Mouse (Mus musculus) hindbrain, embryonic 11.5 days (tissue): ENCODE measurements around the gene Pum1. TPM values are rescaled to one million over a fixed set of nuclear protein-coding genes. Genes with fewer than 3 reads are reported as not detected.
"Not testable (repeated sequence)": the region's sequence is repeated elsewhere in the genome, so short reads cannot be mapped to it uniquely, and the experiment has no call there.

Source experiments
- ATAC-seq: fragments of 200-750 bp; cut with Nextera tagmentation; 2 replicates; pipeline ENCODE4 v1.8.0; 2017; ENCODE audit warnings: mild to moderate bottlenecking, moderate TSS enrichment, moderate library complexity; ENCODE audit not compliant: low FRiP score
- DNase-seq: peaks from one replicate; pipeline ENCODE4 v3.0.0-alpha.2; 2015; ENCODE audit warnings: low spot score
- H3K27ac ChIP-seq: fragments of 300-500 bp; sonication (generic); 2 replicates; pipeline ENCODE4 v1.5.1; 2014; ENCODE audit warnings: mild to moderate bottlenecking, low read depth, low read length
- H3K27me3 ChIP-seq: fragments of 300-500 bp; sonication (generic); 2 replicates; pipeline ENCODE4 v1.6.1; 2014; ENCODE audit warnings: mild to moderate bottlenecking, low read length, moderate library complexity, mixed read lengths; ENCODE audit not compliant: control insufficient read depth, insufficient read depth
- H3K36me3 ChIP-seq: fragments of 300-500 bp; sonication (generic); 2 replicates; pipeline ENCODE4 v1.6.1; 2014; ENCODE audit warnings: mild to moderate bottlenecking, low read length, moderate library complexity, mixed read lengths; ENCODE audit not compliant: control insufficient read depth, insufficient read depth
- H3K4me1 ChIP-seq: fragments of 300-500 bp; sonication (generic); replicated peaks from 2 replicates; pipeline ENCODE4 v1.6.1; 2014; ENCODE audit warnings: low read length, mixed read lengths; ENCODE audit not compliant: control insufficient read depth, insufficient read depth
- H3K4me2 ChIP-seq: fragments of 300-500 bp; sonication (generic); replicated peaks from 2 replicates; pipeline ENCODE4 v1.6.1; 2014; ENCODE audit warnings: mild to moderate bottlenecking, low read depth, low read length
- H3K4me3 ChIP-seq: fragments of 300-500 bp; sonication (generic); 2 replicates; pipeline ENCODE4 v1.5.1; 2014; ENCODE audit warnings: low read depth, low read length
- H3K9ac ChIP-seq: fragments of 300-500 bp; sonication (generic); 2 replicates; pipeline ENCODE4 v1.6.1; 2014; ENCODE audit warnings: low read depth, low read length
- H3K9me3 ChIP-seq: fragments of 300-500 bp; sonication (generic); 2 replicates; pipeline ENCODE4 v1.6.1; 2016; ENCODE audit warnings: low read length; ENCODE audit not compliant: control insufficient read depth
- WGBS: fragments of 180-500 bp; shearing (Covaris S2); extraction: QIAGEN DNeasy Blood & Tissue Kit; methylation state at CpG from one replicate; pipeline ENCODE4 v1.1.7; 2014; 5-methylcytosine and 5-hydroxymethylcytosine counted together
- polyA plus RNA-seq: library from polyadenylated mRNA; unstranded; fragments of >200 nt; fragmentation: Nextera tagmentation; extraction: Ambion mirVana; gene quantifications from 2 replicates; pipeline ENCODE4 v1.2.1, GENCODE M21; 2014

Gene Pum1
- polyA plus RNA-seq, result 106 and 117 TPM in 2 replicates

- under 1% methylated on average over 67 of the region's 90 CpGs for WGBS
- peak within 1 kb of the TSS; percentile 77 for H3K4me2 ChIP-seq
- H3K9ac ChIP-seq, result peak within 1 kb of the TSS; percentile 97
- H3K9me3 ChIP-seq, result no peaks in the 10 kb centered on the region
- no peaks in the 10 kb centered on the region for H3K4me1 ChIP-seq
- H3K27ac ChIP-seq, result peak within 1 kb of the TSS; percentile 94
- ATAC-seq (peak; percentile 94), DNase-seq (peak; percentile 96)
- H3K36me3 ChIP-seq, result no peaks in the 10 kb centered on the region
- peak within 1 kb of the TSS; percentile 96 for H3K4me3 ChIP-seq
- no peaks in the 10 kb centered on the region for H3K27me3 ChIP-seq
Measured at GRCm38 (mm10) chr4:130662979-130663725, at the start of gene Pum1. Gene Pum1 (plus strand): TSS chr4:130663321.

GRCm38 (mm10) chr4:130629391-130629790, 33.7 kb upstream of the Pum1 start:
- no peaks in the 10 kb centered on the region for H3K36me3 ChIP-seq
- peak; percentile 48 for DNase-seq
- H3K4me1 ChIP-seq, result no peaks in the 10 kb centered on the region
- 5% methylated on average over 4 of the region's 4 CpGs for WGBS
- no peaks in the 10 kb centered on the region for H3K9me3 ChIP-seq
- H3K27ac ChIP-seq, result no peak overlapping the region
- no peak overlapping the region for H3K9ac ChIP-seq
- ATAC-seq, result no peak
- no peak overlapping the region for H3K4me3 ChIP-seq
- H3K27me3 ChIP-seq, result no peaks in the 10 kb centered on the region
- no peak overlapping the region for H3K4me2 ChIP-seq

GRCm38 (mm10) chr4:130630232-130630847, 32.8 kb upstream of the Pum1 start:
- Histone ChIP-seq H3K4me2 (no peak overlapping the region), H3K9me3 (no peaks in the 10 kb centered on the region), H3K9ac (no peak overlapping the region), H3K27me3 (no peaks in the 10 kb centered on the region), H3K36me3 (no peaks in the 10 kb centered on the region), H3K4me1 (no peaks in the 10 kb centered on the region), H3K27ac (no peak overlapping the region), H3K4me3 (no peak overlapping the region)
- DNase-seq, result no peak
- 55% methylated on average over 3 of the region's 3 CpGs for WGBS
- ATAC-seq, result no peak

- H3K4me2 ChIP-seq, ATAC-seq, H3K27me3 ChIP-seq, H3K4me3 ChIP-seq, H3K9ac ChIP-seq, H3K27ac ChIP-seq, H3K9me3 ChIP-seq, DNase-seq, H3K4me1 ChIP-seq, H3K36me3 ChIP-seq: not testable (repeated sequence)
- WGBS, result 88% methylated on average over 3 of the region's 3 CpGs
Measured at GRCm38 (mm10) chr4:130635076-130635475, 28.0 kb upstream of the Pum1 start.

- H3K4me2 ChIP-seq, result no peak overlapping the region
- H3K27me3 ChIP-seq, result no peaks in the 10 kb centered on the region
- H3K27ac ChIP-seq, result no peak overlapping the region
- DNase-seq, result no peak
- no peaks in the 10 kb centered on the region for H3K4me1 ChIP-seq
- ATAC-seq, result no peak
- WGBS, result 88% methylated on average over 3 of the region's 3 CpGs
- H3K9me3 ChIP-seq, result no peaks in the 10 kb centered on the region
- no peak overlapping the region for H3K4me3 ChIP-seq
- no peaks in the 10 kb centered on the region for H3K36me3 ChIP-seq
- no peak overlapping the region for H3K9ac ChIP-seq
Measured at GRCm38 (mm10) chr4:130636761-130637160, 26.4 kb upstream of the Pum1 start.

- H3K36me3 ChIP-seq, result no peaks in the 10 kb centered on the region
- no peaks in the 10 kb centered on the region for H3K4me1 ChIP-seq
- H3K4me2 ChIP-seq, result no peak overlapping the region
- no peaks in the 10 kb centered on the region for H3K9me3 ChIP-seq
- no peaks in the 10 kb centered on the region for H3K27me3 ChIP-seq
- no peak for ATAC-seq
- WGBS, result 87% methylated on average over 8 of the region's 9 CpGs
- no peak for DNase-seq
- no peak overlapping the region for H3K4me3 ChIP-seq
- H3K9ac ChIP-seq, result no peak overlapping the region
- H3K27ac ChIP-seq, result no peak overlapping the region
Measured at GRCm38 (mm10) chr4:130637488-130638422, 25.4 kb upstream of the Pum1 start.

GRCm38 (mm10) chr4:130640031-130640717, 22.9 kb upstream of the Pum1 start:
- Histone ChIP-seq H3K9ac (no peak overlapping the region), H3K36me3 (no peaks in the 10 kb centered on the region), H3K27me3 (no peaks in the 10 kb centered on the region), H3K4me3 (no peak overlapping the region), H3K4me2 (no peak overlapping the region), H3K4me1 (no peaks in the 10 kb centered on the region), H3K9me3 (no peaks in the 10 kb centered on the region), H3K27ac (no peak overlapping the region)
- ATAC-seq, result no peak
- DNase-seq, result no peak
- WGBS, result 80% methylated on average over 9 of the region's 9 CpGs

- DNase-seq, result no peak
- 93% methylated on average over 5 of the region's 5 CpGs for WGBS
- no peak for ATAC-seq
- no peaks in the 10 kb centered on the region for H3K27me3 ChIP-seq
- H3K9me3 ChIP-seq, result no peaks in the 10 kb centered on the region
- H3K4me1 ChIP-seq, result no peaks in the 10 kb centered on the region
- no peak overlapping the region for H3K9ac ChIP-seq
- H3K27ac ChIP-seq, result no peak overlapping the region
- H3K4me2 ChIP-seq, result no peak overlapping the region
- H3K4me3 ChIP-seq, result no peak overlapping the region
- no peaks in the 10 kb centered on the region for H3K36me3 ChIP-seq
Measured at GRCm38 (mm10) chr4:130642468-130642867, 20.7 kb upstream of the Pum1 start.
